Mouse (Mus musculus): ENCODE measurements around the gene Fpgt. TPM values are rescaled to one million over a fixed set of nuclear protein-coding genes. Genes with fewer than 3 reads are reported as not detected.

Gene Fpgt
- polyA plus RNA-seq, 1 experiment from 2014 or later = 15.6 TPM

Other genes with a start within 250 kb of the Fpgt start
- not detected in 2 replicates for gene Tnni3k, start 38.0 kb downstream of the Fpgt start, polyA plus RNA-seq (2014; fragmentation: Nextera tagmentation; extraction: Ambion mirVana)
- gene Lrriq3, start within 50 bp of the Fpgt start, polyA plus RNA-seq (2014; fragmentation: Nextera tagmentation; extraction: Ambion mirVana) = 1.0 and 1.1 TPM in 2 replicates